Mouse (Mus musculus) cortical plate, adult 2 months (tissue): ENCODE data around the gene Kif1a.

Experiments
- CTCF ChIP-seq: fragments of 200-500 bp; IDR thresholded peaks from 2 replicates; pipeline ENCODE4 v1.5.1; 2011; ENCODE audit warnings: mild to moderate bottlenecking, control low read depth, low read length; ENCODE audit not compliant: insufficient read depth; ENCODE audit errors: extremely low read depth
- POLR2A ChIP-seq: fragments of 200-500 bp; IDR thresholded peaks from 2 replicates; pipeline ENCODE4 v1.6.1; 2011; ENCODE audit warnings: mild to moderate bottlenecking, low read length, control low read depth; ENCODE audit not compliant: insufficient read depth; ENCODE audit errors: extremely low read depth

- TF ChIP-seq POLR2A (no peak), CTCF (no peak)
Measured at GRCm38 (mm10) chr1:93100243-93100575, 1.5 kb downstream of the Kif1a start.
